Mouse (Mus musculus): ENCODE data around the gene Sema4f. TPM values are rescaled to one million over a fixed set of nuclear protein-coding genes. Genes with fewer than 3 reads are reported as not detected.

Gene Sema4f
- polyA plus RNA-seq, 1 experiment, result 1.2 TPM

GRCm38 (mm10) chr6:82872332-82872707 is 67.2 kb downstream of the Sema4f start:
- Histone ChIP-seq H3K27ac (ENCODE audit: insufficient read depth, low read length) (no peak overlapping the region), H3K27me3 (ENCODE audit: control insufficient read depth, insufficient read depth, low read length, poor library complexity, severe bottlenecking) (no peaks in the 10 kb centered on the region), H3K36me3 (ENCODE audit: control insufficient read depth, insufficient read depth, low read length, poor library complexity, severe bottlenecking) (no peaks in the 10 kb centered on the region), H3K4me1 (ENCODE audit: control insufficient read depth, insufficient read depth, low read length) (peaks cover 1% of the 10 kb centered on the region), H3K4me3 (ENCODE audit: low read depth, low read length) (no peak overlapping the region), H3K9me3 (replicated peaks; ENCODE audit: control insufficient read depth, insufficient read depth, low read length, poor library complexity, severe bottlenecking) (no peaks in the 10 kb centered on the region), H3K9ac (ENCODE audit: low read depth, poor library complexity, severe bottlenecking) (no peak overlapping the region)
- TF ChIP-seq EP300 (IDR thresholded peaks at IDR 0.05; ENCODE audit: insufficient read depth, low read depth, low read length), result no peak

GRCm38 (mm10) chr6:82871632-82872331 is 67.8 kb downstream of the Sema4f start:
- H3K27me3 ChIP-seq (ENCODE audit: control insufficient read depth, insufficient read depth, low read length, poor library complexity, severe bottlenecking), result no peaks in the 10 kb centered on the region
- H3K4me3 ChIP-seq (ENCODE audit: low read depth, low read length), result no peak overlapping the region
- peaks cover 1% of the 10 kb centered on the region for H3K4me1 ChIP-seq (ENCODE audit: control insufficient read depth, insufficient read depth, low read length)
- no peaks in the 10 kb centered on the region for H3K36me3 ChIP-seq (ENCODE audit: control insufficient read depth, insufficient read depth, low read length, poor library complexity, severe bottlenecking)
- H3K9ac ChIP-seq (ENCODE audit: low read depth, poor library complexity, severe bottlenecking), result no peak overlapping the region
- H3K9me3 ChIP-seq (replicated peaks; ENCODE audit: control insufficient read depth, insufficient read depth, low read length, poor library complexity, severe bottlenecking), result no peaks in the 10 kb centered on the region
- no peak overlapping the region for H3K27ac ChIP-seq (ENCODE audit: insufficient read depth, low read length)
- TF ChIP-seq EP300 (IDR thresholded peaks at IDR 0.05; ENCODE audit: insufficient read depth, low read depth, low read length), result no peak
- TF ChIP-seq CTCF (IDR thresholded peaks at IDR 0.05; ENCODE audit: low read depth, low read length), result no peak
- TF ChIP-seq POLR2A (IDR thresholded peaks at IDR 0.05; ENCODE audit: insufficient read depth, low read length), result no peak

GRCm38 (mm10) chr6:82868476-82868875 is 71.1 kb downstream of the Sema4f start:
- Histone ChIP-seq H3K27me3 (ENCODE audit: control insufficient read depth, insufficient read depth, low read length, poor library complexity, severe bottlenecking) (no peaks in the 10 kb centered on the region), H3K4me3 (ENCODE audit: low read depth, low read length) (no peak overlapping the region), H3K27ac (ENCODE audit: insufficient read depth, low read length) (no peak overlapping the region), H3K4me1 (ENCODE audit: control insufficient read depth, insufficient read depth, low read length) (peaks cover 1% of the 10 kb centered on the region), H3K9ac (ENCODE audit: low read depth, poor library complexity, severe bottlenecking) (no peak overlapping the region), H3K36me3 (ENCODE audit: control insufficient read depth, insufficient read depth, low read length, poor library complexity, severe bottlenecking) (no peaks in the 10 kb centered on the region), H3K9me3 (replicated peaks; ENCODE audit: control insufficient read depth, insufficient read depth, low read length, poor library complexity, severe bottlenecking) (no peaks in the 10 kb centered on the region)
- TF ChIP-seq CTCF (IDR thresholded peaks at IDR 0.05; ENCODE audit: low read depth, low read length) (no peak), EP300 (IDR thresholded peaks at IDR 0.05; ENCODE audit: insufficient read depth, low read depth, low read length) (no peak), POLR2A (IDR thresholded peaks at IDR 0.05; ENCODE audit: insufficient read depth, low read length) (no peak)

GRCm38 (mm10) chr6:82863380-82863874 is 76.1 kb downstream of the Sema4f start:
- TF ChIP-seq CTCF (IDR thresholded peaks at IDR 0.05; ENCODE audit: low read depth, low read length) (no peak), EP300 (IDR thresholded peaks at IDR 0.05; ENCODE audit: insufficient read depth, low read depth, low read length) (no peak), POLR2A (IDR thresholded peaks at IDR 0.05; ENCODE audit: insufficient read depth, low read length) (no peak)
- Histone ChIP-seq H3K36me3 (ENCODE audit: control insufficient read depth, insufficient read depth, low read length, poor library complexity, severe bottlenecking) (no peaks in the 10 kb centered on the region), H3K9me3 (replicated peaks; ENCODE audit: control insufficient read depth, insufficient read depth, low read length, poor library complexity, severe bottlenecking) (no peaks in the 10 kb centered on the region), H3K4me1 (ENCODE audit: control insufficient read depth, insufficient read depth, low read length) (peaks cover 8% of the 10 kb centered on the region), H3K9ac (ENCODE audit: low read depth, poor library complexity, severe bottlenecking) (peak overlapping the region; percentile 27; the same call in 1 of the 2 replicates), H3K4me3 (ENCODE audit: low read depth, low read length) (no peak overlapping the region), H3K27me3 (ENCODE audit: control insufficient read depth, insufficient read depth, low read length, poor library complexity, severe bottlenecking) (no peaks in the 10 kb centered on the region), H3K27ac (ENCODE audit: insufficient read depth, low read length) (no peak overlapping the region)

- TF ChIP-seq POLR2A (IDR thresholded peaks at IDR 0.05; ENCODE audit: insufficient read depth, low read length), result no peak
- TF ChIP-seq CTCF (IDR thresholded peaks at IDR 0.05; ENCODE audit: low read depth, low read length), result no peak
- TF ChIP-seq EP300 (IDR thresholded peaks at IDR 0.05; ENCODE audit: insufficient read depth, low read depth, low read length), result no peak
- Histone ChIP-seq H3K27ac (ENCODE audit: insufficient read depth, low read length) (peak overlapping the region; percentile 26), H3K9ac (ENCODE audit: low read depth, poor library complexity, severe bottlenecking) (peak overlapping the region; percentile 27), H3K4me3 (ENCODE audit: low read depth, low read length) (peak overlapping the region; percentile 29), H3K27me3 (ENCODE audit: control insufficient read depth, insufficient read depth, low read length, poor library complexity, severe bottlenecking) (no peaks in the 10 kb centered on the region), H3K36me3 (ENCODE audit: control insufficient read depth, insufficient read depth, low read length, poor library complexity, severe bottlenecking) (no peaks in the 10 kb centered on the region), H3K4me1 (ENCODE audit: control insufficient read depth, insufficient read depth, low read length) (peaks cover 8% of the 10 kb centered on the region), H3K9me3 (replicated peaks; ENCODE audit: control insufficient read depth, insufficient read depth, low read length, poor library complexity, severe bottlenecking) (no peaks in the 10 kb centered on the region; the same call in 1 of the 2 replicates)
Measured at GRCm38 (mm10) chr6:82862475-82862874, 77.1 kb downstream of the Sema4f start.

GRCm38 (mm10) chr6:82862042-82862441 is 77.5 kb downstream of the Sema4f start:
- H3K9me3 ChIP-seq (replicated peaks; ENCODE audit: control insufficient read depth, insufficient read depth, low read length, poor library complexity, severe bottlenecking), result no peaks in the 10 kb centered on the region; the same call in 1 of the 2 replicates
- TF ChIP-seq EP300 (IDR thresholded peaks at IDR 0.05; ENCODE audit: insufficient read depth, low read depth, low read length) (no peak), CTCF (IDR thresholded peaks at IDR 0.05; ENCODE audit: low read depth, low read length) (no peak), POLR2A (IDR thresholded peaks at IDR 0.05; ENCODE audit: insufficient read depth, low read length) (no peak)
- peaks cover 8% of the 10 kb centered on the region for H3K4me1 ChIP-seq (ENCODE audit: control insufficient read depth, insufficient read depth, low read length)
- H3K36me3 ChIP-seq (ENCODE audit: control insufficient read depth, insufficient read depth, low read length, poor library complexity, severe bottlenecking), result no peaks in the 10 kb centered on the region
- H3K27ac ChIP-seq (ENCODE audit: insufficient read depth, low read length), result peak overlapping the region; percentile 26
- peak overlapping the region; percentile 27 for H3K9ac ChIP-seq (ENCODE audit: low read depth, poor library complexity, severe bottlenecking)
- no peaks in the 10 kb centered on the region for H3K27me3 ChIP-seq (ENCODE audit: control insufficient read depth, insufficient read depth, low read length, poor library complexity, severe bottlenecking)
- no peak overlapping the region for H3K4me3 ChIP-seq (ENCODE audit: low read depth, low read length)

Other genes with a start within 250 kb of the Sema4f start
- gene Pole4, start 234.4 kb downstream of the Sema4f start, polyA plus RNA-seq (2011; ENCODE audit: insufficient read depth, insufficient read length, low read depth, missing spikeins), result 54.0 and 61.1 TPM in 2 replicates
- gene Hk2, start 165.3 kb downstream of the Sema4f start, polyA plus RNA-seq (2011; ENCODE audit: insufficient read depth, insufficient read length, low read depth, missing spikeins), result 78.6 and 83.0 TPM in 2 replicates
- 2.2 and 2.3 TPM in 2 replicates for gene M1ap, start 7.1 kb upstream of the Sema4f start, polyA plus RNA-seq (2011; ENCODE audit: insufficient read depth, insufficient read length, low read depth, missing spikeins)
- 4.7 and 4.8 TPM in 2 replicates for gene Dok1, start 93.7 kb upstream of the Sema4f start, polyA plus RNA-seq (2011; ENCODE audit: insufficient read depth, insufficient read length, low read depth, missing spikeins)
- 2.2 and 3.1 TPM in 2 replicates for gene Loxl3, start 94.4 kb upstream of the Sema4f start, polyA plus RNA-seq (2011; ENCODE audit: insufficient read depth, insufficient read length, low read depth, missing spikeins)
- gene Aup1, start 114.8 kb upstream of the Sema4f start, polyA plus RNA-seq (2011; ENCODE audit: insufficient read depth, insufficient read length, low read depth, missing spikeins), result 42.4 and 44.3 TPM in 2 replicates
- gene Htra2, start 115.5 kb upstream of the Sema4f start, polyA plus RNA-seq (2011; ENCODE audit: insufficient read depth, insufficient read length, low read depth, missing spikeins), result 36.8 and 37.4 TPM in 2 replicates
- gene Dqx1, start 118.1 kb upstream of the Sema4f start, polyA plus RNA-seq (2011; ENCODE audit: insufficient read depth, insufficient read length, low read depth, missing spikeins), result 2.9 and 3.7 TPM in 2 replicates
- not detected in 2 replicates for gene Tlx2, start 130.5 kb upstream of the Sema4f start, polyA plus RNA-seq (2011; ENCODE audit: insufficient read depth, insufficient read length, low read depth, missing spikeins)
- 14.7 and 21.3 TPM in 2 replicates for gene Pcgf1, start 138.1 kb upstream of the Sema4f start, polyA plus RNA-seq (2011; ENCODE audit: insufficient read depth, insufficient read length, low read depth, missing spikeins)
- gene Lbx2, start 146.6 kb upstream of the Sema4f start, polyA plus RNA-seq (2011; ENCODE audit: insufficient read depth, insufficient read length, low read depth, missing spikeins), result not detected in 2 replicates
- not detected in 2 replicates for gene Ccdc142, start 161.8 kb upstream of the Sema4f start, polyA plus RNA-seq (2011; ENCODE audit: insufficient read depth, insufficient read length, low read depth, missing spikeins)
- gene Gm42688, start 161.8 kb upstream of the Sema4f start, polyA plus RNA-seq (2011; ENCODE audit: insufficient read depth, insufficient read length, low read depth, missing spikeins), result 0.45 and 1.2 TPM in 2 replicates
- 29.5 and 36.4 TPM in 2 replicates for gene Mrpl53, start 169.3 kb upstream of the Sema4f start, polyA plus RNA-seq (2011; ENCODE audit: insufficient read depth, insufficient read length, low read depth, missing spikeins)
- gene Mogs, start 175.7 kb upstream of the Sema4f start, polyA plus RNA-seq (2011; ENCODE audit: insufficient read depth, insufficient read length, low read depth, missing spikeins), result 23.3 and 25.4 TPM in 2 replicates
- 26.7 and 32.4 TPM in 2 replicates for gene Wbp1, start 181.8 kb upstream of the Sema4f start, polyA plus RNA-seq (2011; ENCODE audit: insufficient read depth, insufficient read length, low read depth, missing spikeins)
- 9.0 and 11.6 TPM in 2 replicates for gene Ino80b, start 185.7 kb upstream of the Sema4f start, polyA plus RNA-seq (2011; ENCODE audit: insufficient read depth, insufficient read length, low read depth, missing spikeins)
- 10.4 and 10.5 TPM in 2 replicates for gene Rtkn, start 195.7 kb upstream of the Sema4f start, polyA plus RNA-seq (2011; ENCODE audit: insufficient read depth, insufficient read length, low read depth, missing spikeins)
- gene Wdr54, start 216.6 kb upstream of the Sema4f start, polyA plus RNA-seq (2011; ENCODE audit: insufficient read depth, insufficient read length, low read depth, missing spikeins), result 7.3 and 7.9 TPM in 2 replicates
- gene 1700003E16Rik, start 216.6 kb upstream of the Sema4f start, polyA plus RNA-seq (2011; ENCODE audit: insufficient read depth, insufficient read length, low read depth, missing spikeins), result not detected in 2 replicates
- 41.5 and 52.4 TPM in 2 replicates for gene Dctn1, start 226.2 kb upstream of the Sema4f start, polyA plus RNA-seq (2011; ENCODE audit: insufficient read depth, insufficient read length, low read depth, missing spikeins)